Mouse (Mus musculus): ENCODE measurements around the gene Ifitm5. TPM values are rescaled to one million over a fixed set of nuclear protein-coding genes. Genes with fewer than 3 reads are reported as not detected.
A peak's percentile ranks its signal among the peaks of the same experiment; 100 is the strongest.

The Ifitm5 gene
- total RNA-seq, 2 experiments from 2014 or later, result 0.42 TPM; not detected in 1

DNA sequence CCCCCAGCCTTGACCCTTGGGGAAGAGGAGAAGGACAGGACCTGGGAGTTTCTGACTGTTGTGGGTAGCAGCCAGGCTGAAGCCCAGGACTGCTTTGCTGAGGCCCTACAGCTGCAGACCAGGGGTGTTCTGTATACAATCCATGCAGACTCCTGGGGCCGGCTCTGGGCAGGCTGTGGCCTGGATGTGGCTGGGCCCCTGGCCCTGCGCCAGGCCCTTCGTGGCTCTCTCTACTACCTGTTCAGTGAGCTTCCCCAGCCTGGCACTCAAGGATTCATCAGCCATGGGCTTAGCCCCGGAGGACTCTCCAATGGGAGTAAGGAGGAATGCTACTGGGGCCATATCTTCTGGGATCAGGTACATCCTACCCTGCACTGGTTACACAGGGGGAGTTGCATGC is 6.7 kb downstream of the Ifitm5 start:
- intact Hi-C loops (cut with DNase I), result loop anchor here (10.0 kb wide), 1 partner anchor 521 kb away; the partner anchor contains the start of genes Cd151 and Cracr2b
- no peak for DNase-seq

DNA sequence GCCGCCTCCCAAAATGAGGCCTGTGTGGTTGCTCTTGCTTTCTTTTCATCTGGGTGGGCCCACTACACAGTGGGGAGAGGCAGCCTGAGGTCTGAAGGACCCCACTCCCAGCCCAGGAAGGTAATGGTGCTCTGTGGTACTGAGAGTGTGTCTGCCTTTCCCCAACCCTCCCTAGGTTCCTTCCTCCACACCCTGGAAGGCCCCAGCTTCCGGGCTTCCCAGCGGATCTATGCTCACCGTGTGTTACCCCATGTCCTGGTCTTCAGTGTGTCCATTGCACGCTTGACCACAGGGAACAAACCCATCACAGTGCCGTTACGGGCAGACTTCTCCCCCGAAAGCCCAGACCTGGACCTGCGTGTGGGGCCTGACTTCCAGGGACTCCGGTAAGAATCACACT is 7.3 kb downstream of the Ifitm5 start:
- DNase-seq, result no peak
- intact Hi-C loops (cut with DNase I), result loop anchor here (10.0 kb wide), 1 partner anchor 522 kb away; the partner anchor contains the start of genes Cd151 and Cracr2b

DNA sequence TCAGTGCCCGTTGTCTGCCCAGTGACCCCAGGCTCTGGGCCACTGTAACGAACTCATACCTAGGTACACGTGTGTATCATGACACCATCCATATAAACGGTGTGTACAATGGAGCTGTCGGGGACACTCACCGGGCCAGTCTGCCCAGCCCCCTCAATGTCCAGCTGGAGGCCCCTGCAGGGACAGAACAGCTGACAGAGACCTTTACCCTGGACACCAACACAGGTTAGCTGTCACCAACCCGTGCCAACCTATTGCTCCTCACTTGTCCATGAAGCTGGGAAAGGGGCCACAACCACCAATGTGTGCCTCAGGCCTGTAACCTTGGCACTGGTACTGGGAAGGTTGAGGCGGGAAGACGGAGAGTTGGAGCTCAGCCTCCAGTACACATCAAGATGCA is 7.8 kb downstream of the Ifitm5 start:
- intact Hi-C loops (cut with DNase I), result loop anchor here (10.0 kb wide), 1 partner anchor 522 kb away; the partner anchor contains the start of genes Cd151 and Cracr2b
- DNase-seq, result no peak

DNA sequence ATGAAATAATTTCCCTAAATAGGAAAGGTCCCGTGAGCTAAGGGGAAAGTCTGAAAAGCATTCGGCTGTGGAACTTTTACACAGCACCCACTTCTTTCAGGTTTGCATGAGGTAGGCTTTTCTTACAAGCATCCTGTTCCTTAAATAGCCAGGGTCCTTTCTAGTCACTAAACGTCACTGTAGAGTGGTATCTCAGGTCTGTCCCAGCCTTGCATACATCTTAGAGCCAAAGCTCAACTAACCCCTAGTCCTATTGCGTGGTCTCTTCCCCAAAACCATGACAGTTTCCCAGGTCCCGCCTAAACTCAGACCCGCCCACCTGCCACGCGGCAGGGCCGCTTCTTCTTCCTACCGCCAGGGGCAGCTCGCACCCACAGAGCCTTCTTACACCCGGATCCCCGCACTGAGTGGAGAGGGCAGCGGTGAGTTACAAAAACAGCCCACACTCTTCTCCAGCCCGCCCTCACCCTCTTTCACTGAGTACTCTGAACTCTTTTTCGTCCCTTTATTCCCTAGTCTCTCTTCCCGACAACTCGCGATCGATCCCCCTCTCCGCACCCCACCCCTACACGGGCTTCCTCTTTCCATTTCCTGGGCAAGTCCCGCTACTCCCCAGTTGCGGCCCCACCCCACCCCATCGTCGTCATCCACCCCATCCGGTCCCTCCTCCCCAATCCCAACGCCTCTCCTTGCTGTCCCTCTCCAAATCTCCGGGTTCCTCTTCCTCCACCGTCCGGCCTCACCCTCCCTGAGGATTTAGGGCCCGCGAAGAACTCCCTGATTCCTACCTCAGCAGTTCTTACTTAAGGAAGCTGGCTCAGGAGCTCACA is 8.7 kb downstream of the Ifitm5 start, which contains the start of gene Pgghg:
Gene Pgghg, plus strand, starts transcription at position 170 of the 830 bp plus-strand sequence.
- DNase-seq, result peak; percentile 88 to 90
- intact Hi-C loops (cut with DNase I), result loop anchor here (1.0 to 10.0 kb wide), 5 partner anchors 15 to 523 kb away; partner anchors contain the start of genes Cd151 and Cracr2b

DNA sequence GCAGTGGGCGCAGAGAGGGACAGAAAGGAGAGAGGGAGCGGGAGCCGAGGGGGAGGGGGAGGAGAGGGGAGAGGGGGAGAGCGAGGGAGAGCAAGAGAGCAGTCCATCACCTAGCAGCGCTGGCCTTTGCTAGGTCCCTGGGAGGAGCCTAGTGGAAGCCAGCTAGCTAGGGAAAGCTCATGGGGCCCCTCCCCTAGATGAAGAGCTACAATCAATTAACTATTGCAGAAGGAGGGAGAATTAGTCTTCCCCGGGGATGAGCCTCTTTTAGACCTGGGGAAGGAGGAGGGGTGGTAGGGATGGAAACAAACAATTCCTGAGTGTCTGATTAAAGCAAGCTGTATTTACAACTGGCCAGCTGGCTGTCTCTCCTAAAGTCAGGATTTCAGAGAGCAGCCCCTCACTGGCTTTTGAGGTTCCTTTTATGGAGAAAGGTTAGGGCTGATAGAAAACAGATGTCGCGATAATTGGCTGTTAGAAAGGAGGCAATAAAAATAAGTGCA is 10.4 kb downstream of the Ifitm5 start:
- intact Hi-C loops (cut with DNase I), result loop anchor here (1.0 to 10.0 kb wide), 4 partner anchors 31 to 525 kb away; partner anchors contain the start of genes Cd151 and Cracr2b

DNA sequence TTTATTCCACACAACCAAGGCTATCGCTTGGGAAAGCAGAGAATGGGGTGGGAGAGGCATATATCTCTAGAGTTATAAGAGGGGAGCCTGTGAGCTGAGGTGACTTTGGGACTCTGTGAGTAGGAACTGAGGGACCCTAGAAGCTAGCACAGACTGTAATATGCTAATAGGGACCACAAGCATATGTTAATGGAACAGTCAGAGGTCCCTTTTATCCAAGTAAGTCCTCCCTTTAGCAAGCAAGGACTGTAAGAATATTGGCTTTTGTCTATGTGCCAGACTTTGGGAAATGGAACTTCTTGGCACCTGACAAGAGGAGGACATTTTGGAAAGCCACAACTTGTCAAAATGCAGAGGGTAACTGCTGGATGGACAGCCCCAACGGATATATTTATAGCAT is 11.2 kb downstream of the Ifitm5 start:
- DNase-seq, result no peak
- intact Hi-C loops (cut with DNase I), result no loop called here

More for the DNA sequence above, 10.4 kb downstream of the Ifitm5 start:
- DNase-seq, result no peak

DNA sequence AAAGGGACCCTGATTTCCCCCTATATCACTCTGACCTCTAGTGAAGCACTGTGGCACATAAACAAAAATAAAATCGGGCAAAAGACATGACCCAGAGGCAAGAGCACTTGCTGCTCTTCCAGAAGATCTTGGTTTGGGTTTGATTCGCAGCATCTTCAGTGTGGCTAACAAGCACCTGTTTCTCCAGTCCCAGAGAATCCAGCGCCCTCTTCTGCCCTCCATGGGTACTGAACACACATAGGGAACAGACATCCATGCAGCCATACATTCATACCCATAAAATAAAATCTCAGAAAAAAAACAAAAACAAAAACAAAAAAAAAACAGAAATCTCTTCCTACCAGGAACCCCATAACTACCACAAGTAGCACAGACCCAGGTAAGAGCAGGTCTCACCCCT is 11.7 kb downstream of the Ifitm5 start:
- DNase-seq, result no peak

DNA sequence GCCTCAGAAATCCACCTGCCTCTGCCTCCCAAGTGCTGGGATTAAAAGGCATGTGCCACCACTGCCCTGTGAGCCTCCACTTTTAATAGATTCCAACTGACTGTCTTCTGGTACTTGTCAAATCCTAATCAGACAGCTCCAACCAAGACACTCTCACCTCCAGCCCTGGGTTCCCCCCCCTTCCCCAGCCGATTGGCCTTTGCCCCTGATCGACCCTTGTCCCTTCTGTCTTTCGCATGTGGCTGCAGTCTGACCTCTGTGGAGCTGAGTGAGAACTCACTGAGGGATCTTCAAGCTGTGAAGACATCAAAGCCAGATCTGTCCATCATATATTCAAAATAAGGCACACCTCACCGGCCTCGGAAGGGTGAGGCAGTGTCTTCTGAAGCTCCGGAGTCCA is 22.9 kb downstream of the Ifitm5 start:
- DNase-seq, result no peak
- intact Hi-C loops (cut with DNase I), result no loop called here

More for the DNA sequence above, 11.7 kb downstream of the Ifitm5 start:
- intact Hi-C loops (cut with DNase I), result no loop called here

DNA sequence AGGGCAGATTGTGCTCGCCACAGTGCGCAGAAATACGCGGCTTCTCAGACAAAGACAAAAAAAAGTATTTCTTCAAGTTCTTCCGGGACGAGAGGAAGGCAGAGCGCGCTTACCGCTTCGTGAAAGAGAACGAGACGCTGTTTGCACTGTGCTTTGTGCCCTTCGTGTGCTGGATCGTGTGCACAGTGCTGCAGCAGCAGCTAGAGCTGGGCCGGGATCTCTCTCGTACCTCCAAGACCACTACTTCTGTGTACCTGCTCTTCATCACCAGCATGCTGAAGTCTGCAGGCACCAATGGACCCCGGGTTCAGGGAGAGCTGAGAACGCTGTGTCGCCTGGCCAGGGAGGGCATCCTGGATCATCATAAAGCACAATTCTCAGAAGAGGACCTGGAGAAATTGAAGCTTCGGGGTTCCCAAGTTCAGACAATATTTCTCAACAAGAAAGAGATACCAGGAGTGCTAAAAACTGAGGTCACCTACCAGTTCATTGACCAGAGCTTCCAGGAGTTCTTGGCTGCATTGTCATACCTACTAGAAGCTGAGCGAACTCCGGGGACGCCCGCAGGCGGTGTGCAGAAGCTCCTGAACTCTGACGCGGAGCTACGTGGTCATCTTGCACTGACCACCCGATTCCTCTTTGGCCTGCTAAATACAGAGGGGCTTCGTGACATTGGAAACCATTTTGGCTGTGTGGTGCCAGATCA is 26.9 kb downstream of the Ifitm5 start:
- intact Hi-C loops (cut with DNase I), result no loop called here
- DNase-seq, result no peak

DNA sequence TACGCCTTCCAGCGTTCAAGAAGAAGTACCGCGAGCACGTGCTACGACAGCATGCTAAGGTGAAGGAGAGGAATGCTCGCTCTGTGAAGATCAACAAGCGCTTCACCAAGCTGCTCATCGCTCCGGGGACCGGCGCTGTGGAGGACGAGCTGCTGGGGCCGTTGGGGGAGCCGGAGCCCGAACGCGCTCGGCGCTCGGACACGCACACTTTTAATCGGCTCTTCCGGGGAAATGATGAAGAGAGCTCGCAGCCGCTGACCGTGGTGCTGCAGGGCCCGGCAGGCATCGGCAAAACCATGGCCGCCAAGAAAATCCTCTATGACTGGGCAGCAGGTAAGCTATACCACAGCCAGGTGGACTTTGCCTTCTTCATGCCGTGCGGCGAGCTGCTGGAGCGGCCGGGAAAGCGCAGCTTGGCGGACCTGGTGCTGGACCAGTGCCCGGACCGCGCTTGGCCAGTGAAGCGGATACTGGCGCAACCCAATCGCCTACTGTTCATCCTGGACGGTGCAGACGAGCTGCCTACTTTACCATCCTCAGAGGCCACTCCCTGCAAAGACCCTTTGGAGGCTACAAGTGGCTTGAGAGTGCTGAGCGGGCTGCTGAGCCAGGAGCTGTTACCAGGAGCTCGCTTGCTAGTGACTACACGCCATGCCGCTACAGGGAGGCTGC is 27.6 kb downstream of the Ifitm5 start:
- intact Hi-C loops (cut with DNase I), result no loop called here

DNA sequence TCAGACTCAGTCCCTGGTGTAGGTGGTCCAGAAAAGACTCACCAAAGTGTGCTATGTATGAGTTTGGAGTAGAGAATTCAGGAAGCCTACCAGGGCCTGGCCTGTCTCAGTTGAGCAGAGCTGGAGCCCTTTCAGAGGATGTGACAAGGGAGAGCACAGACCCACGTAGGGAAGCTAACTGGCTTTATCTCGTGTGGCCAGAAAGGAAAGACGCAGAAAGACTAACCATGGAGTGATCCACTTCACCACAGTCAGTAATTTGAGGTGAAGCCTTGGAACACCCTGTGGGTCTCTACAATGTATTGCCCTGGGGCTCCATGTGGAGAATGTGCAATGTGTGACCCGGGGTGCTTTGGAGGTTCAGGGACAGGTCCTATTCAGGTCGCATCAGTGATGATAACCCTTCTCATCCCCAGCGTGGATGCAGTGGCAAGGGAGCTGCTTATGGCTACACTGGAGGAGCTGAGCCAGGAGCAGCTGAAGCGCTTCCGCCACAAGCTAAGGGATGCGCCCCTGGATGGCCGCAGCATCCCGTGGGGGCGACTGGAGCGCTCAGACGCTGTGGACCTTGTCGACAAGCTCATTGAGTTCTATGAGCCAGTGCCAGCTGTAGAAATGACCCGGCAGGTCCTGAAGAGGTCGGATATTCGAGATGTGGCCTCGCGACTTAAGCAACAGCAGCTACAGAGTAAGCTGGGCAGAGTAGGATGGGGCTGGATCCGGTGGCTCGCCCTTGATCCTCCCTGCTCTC is 28.7 kb downstream of the Ifitm5 start:
- intact Hi-C loops (cut with DNase I), result no loop called here
- no peak for DNase-seq

More for the DNA sequence above, 27.6 kb downstream of the Ifitm5 start:
- peak; percentile 60 to 68 for DNase-seq

DNA sequence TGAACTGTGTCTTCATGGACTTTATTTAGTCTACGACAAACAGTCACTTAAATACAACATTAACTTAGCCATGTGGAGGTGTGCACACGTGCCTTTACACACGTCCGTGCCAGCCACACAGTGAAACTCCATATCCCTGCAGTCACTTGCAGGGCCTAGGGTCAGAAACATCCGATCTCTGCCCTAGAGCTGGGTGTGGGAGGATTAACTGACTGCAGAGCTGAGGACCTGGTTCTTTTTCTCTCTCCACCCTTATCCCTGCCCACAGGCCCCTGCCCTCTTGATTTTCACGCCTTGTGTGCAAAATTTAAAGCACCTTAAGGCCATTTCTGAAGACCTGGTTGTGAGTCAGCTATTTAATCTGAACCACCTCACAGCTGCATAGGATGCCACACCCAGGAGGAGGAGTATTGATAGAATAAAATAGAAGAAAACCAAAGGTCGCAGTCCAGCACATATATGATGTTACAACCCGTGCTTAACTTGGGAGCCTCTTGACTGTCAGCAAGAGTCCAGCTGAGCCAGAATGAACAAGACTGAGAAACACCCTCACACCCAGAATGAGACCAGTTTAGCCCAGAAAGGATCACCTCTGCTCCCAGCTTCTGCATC is 29.6 kb downstream of the Ifitm5 start, which contains the start of gene Nlrp6:
Gene Nlrp6, plus strand, starts transcription at position 485 of the 612 bp plus-strand sequence.
- no peak for DNase-seq
- intact Hi-C loops (cut with DNase I), result no loop called here

DNA sequence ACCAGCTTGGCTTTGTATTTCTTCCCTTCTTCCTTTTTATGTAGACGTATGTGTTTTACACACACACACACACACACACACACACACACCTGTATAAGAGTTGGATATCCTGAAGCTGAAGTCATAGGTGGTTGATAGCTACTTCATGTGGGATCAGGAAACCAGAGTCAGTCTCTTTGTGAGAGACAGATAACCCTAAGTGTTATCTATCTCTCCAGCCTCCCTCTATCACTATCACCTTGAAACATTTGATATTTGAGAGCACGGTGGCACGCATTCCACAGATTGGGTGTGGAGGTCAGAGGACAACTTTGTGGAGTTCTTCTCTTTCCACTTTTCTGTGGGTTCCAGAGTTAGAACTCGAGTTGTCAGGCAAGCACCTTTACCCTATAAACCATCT is 30.2 kb downstream of the Ifitm5 start:
- intact Hi-C loops (cut with DNase I), result no loop called here
- DNase-seq, result no peak

DNA sequence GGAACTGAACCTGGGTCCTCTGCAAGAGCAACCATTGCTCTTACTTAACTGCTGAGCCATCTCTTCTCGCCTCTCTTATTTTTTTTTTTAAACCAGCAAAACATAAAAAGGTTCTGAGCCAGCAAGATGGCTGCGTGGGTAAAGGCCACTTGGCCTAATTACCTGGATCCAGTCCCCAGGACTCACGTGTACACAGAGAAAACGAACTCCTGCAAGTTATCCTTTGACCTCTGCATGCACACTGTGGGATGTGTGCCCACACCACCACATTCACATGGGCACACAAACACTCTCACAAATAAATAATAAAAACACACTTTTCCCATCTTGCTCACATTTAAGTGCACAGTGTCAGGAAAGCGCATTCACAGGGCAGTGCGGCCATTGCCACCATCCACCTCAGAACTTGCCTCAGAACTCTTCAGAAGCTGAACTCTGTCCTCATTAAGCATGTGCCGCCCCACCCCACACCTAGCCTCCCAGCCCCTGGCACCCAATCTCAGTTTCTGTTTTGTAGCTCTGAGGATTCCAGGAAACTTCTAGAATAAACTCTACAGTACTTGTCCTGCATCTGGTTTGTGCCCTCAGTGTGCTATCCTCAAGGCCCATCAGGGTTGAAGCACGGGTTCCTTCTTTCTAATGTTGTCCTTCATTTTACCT is 35.9 kb downstream of the Ifitm5 start:
- intact Hi-C loops (cut with DNase I), result no loop called here

DNA sequence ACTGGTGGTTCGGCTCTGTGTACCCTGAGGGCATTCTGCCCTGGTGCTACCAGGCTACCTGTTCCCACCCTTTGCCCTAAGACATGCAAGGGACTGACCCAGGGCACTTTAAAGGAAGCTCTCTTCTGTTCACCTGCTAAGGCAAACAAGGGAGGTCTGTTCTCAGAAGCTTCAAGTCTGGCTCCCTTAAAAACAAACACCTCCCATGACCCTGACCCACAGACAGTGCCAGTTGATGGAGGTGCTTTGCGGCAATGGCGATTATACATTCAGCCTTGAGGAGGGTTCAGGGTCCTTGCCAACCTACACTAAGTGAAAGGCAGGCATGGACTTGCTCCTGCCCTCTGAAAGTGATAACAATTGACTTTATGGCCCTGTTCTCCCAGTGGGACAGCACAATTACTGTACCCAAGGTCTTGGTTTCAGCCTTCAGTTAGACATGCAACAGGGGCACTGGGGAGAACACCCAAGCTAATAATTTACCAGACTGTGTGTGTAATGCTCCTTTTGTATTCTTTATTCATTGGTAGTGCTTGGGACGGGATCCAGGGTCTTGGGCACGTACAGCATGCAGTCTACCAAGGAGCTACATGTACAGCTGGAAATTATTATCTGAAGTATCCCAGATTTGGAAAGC is 37.1 kb downstream of the Ifitm5 start:
- DNase-seq, result no peak
- intact Hi-C loops (cut with DNase I), result no loop called here

More for the DNA sequence above, 35.9 kb downstream of the Ifitm5 start:
- DNase-seq, result no peak

DNA sequence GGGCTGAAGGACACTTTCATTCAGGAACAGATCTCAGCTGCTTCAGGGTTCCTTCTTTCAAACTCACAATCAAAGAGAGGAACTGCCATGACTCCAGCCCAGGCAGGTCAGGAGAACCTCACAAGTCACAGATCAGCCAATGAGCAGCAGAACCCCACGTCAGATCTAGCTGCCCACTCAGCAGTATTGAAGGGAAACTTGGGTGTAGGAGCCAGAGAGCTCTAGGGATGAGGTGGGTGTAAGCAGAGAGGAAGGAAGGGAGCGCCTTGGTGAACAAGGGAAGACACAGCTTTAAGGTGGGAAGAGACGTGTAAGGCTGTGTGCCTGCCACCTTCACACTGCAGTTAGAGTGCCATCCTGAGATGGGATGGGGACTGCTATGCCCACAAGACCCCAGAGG is 37.8 kb downstream of the Ifitm5 start:
- DNase-seq, result no peak

DNA sequence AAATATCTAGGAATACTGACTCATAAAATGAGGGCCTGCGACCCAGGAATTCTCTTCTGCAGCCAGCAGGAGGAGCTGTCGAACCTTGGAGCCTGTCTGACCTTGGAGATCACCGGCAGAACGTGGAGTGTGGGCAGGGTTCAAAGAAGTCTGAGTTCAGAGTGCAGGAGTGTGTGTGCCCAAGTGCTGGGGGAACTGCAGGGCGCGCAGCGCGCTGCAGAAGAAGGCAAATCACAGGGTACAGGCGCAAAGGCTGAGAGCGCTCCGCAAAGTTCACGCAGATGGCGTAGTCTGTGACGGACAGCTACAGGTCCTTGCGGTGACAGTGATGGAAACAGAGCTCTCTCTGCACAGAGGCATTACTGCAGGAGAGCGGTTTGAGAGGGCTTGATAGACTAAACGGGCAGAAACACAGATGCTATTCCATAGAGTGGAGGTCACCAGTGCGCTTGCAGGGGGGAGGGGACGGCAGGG is 41.4 kb downstream of the Ifitm5 start:
- DNase-seq, result peak; percentile 85 to 87
- intact Hi-C loops (cut with DNase I), result loop anchor here (1.0 kb wide), 6 partner anchors 32 to 268 kb away; no protein-coding TSS in a partner anchor

More for the DNA sequence above, 37.8 kb downstream of the Ifitm5 start:
- intact Hi-C loops (cut with DNase I), result no loop called here

DNA sequence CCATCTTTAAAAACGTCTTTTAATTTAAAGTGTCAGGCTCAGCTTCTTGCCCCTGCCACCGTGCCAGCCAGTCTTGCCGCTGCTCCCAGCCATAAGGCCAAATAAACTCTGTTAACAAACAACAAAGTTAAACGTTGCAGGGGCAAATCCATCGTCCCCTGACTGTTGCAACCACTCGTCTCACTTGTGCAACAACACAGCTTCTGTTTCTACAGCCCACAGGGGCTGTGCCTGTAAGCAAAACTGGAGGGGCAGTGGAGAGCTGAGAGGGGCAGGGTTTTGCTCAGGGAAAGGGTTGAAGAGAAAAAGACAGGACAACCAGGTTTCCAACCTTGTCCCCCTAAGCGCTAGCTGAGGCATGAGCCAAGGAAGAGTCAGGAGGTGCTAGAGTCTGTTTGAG is 41.9 kb downstream of the Ifitm5 start:
- no peak for DNase-seq
- intact Hi-C loops (cut with DNase I), result loop anchor here (1.0 kb wide), 6 partner anchors 32 to 268 kb away; no protein-coding TSS in a partner anchor
